Mouse (Mus musculus): ENCODE data around the gene Msrb2. TPM values are rescaled to one million over a fixed set of nuclear protein-coding genes. Genes with fewer than 3 reads are reported as not detected.
A peak's percentile ranks its signal among the peaks of the same experiment; 100 is the strongest.

Msrb2 gene
- 2.7 TPM for polyA plus RNA-seq (2012; fragmentation: generic; extraction: Trizol)
- long read RNA-seq, experiment 1, transcript Msrb2-201 (5 exons, 1,196 nt) = major isoform, 5 of 5 reads
- long read RNA-seq, experiment 1, partial matches to known transcripts = 0 of 5 reads
- long read RNA-seq, experiment 1, other reads (novel, unspliced or antisense) = 0 of 5 reads
- long read RNA-seq, experiment 2, partial matches to known transcripts = 0 of 1 reads
- long read RNA-seq, experiment 2, other reads (novel, unspliced or antisense) = 1 of 1 reads

GRCm38 (mm10) chr2:19371390-19372158 lies at the start of gene Msrb2:
TSS of gene Msrb2 (plus strand) at chr2:19371440.
- H3K4me3 ChIP-seq (ENCODE audit: insufficient read depth, poor library complexity, severe bottlenecking) = peak within 1 kb of the TSS; percentile 41
- peak within 1 kb of the TSS; percentile 77 for H3ac ChIP-seq (ENCODE audit: control insufficient read depth, insufficient read length, low read depth)
- no peaks in the 10 kb centered on the region for H3K79me3 ChIP-seq (ENCODE audit: low read depth)
- no peaks in the 10 kb centered on the region for H3K79me2 ChIP-seq (ENCODE audit: control insufficient read depth, insufficient read depth)
- no peaks in the 10 kb centered on the region for H3K27me3 ChIP-seq (ENCODE audit: control insufficient read depth, insufficient read depth, insufficient read length)
- TF ChIP-seq FOSL1 (IDR thresholded peaks at IDR 0.05; ENCODE audit: insufficient read depth, low read length, poor library complexity, severe bottlenecking) (no peak), MYOD1 (IDR thresholded peaks at IDR 0.05; ENCODE audit: control insufficient read depth, insufficient read length, low read depth) (no peak), CTCF (IDR thresholded peaks at IDR 0.05; ENCODE audit: control insufficient read depth, insufficient read depth, insufficient read length) (peak; percentile 36), MAX (IDR thresholded peaks at IDR 0.05) (no peak), USF1 (IDR thresholded peaks at IDR 0.05; ENCODE audit: low read depth) (no peak), CEBPB (IDR thresholded peaks at IDR 0.05; ENCODE audit: low read depth) (no peak)
- H3K36me3 ChIP-seq (ENCODE audit: control insufficient read depth, insufficient read depth) = no peaks in the 10 kb centered on the region

DNA sequence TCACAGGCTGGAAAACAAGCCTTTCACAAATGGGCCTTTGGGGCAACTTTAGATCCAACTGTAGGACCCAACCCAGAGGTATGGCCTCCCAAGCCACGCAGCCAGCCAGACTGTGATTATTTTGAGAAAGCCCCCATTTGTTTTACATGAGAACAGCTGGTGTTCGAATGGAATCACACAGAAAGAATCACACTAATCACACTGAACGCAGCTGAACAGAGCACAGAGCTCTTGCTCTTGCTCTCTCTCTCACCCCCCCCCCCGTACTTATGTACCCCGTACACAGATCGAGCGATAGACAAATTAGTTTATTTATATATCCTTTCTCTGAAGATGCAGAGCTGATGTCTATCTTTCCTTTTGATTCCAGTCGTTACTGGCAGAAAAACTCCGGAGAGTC lies 48.8 kb upstream of the Msrb2 start:
- Histone ChIP-seq H3K27me3 (ENCODE audit: control insufficient read depth, insufficient read depth, insufficient read length) (no peaks in the 10 kb centered on the region), H3ac (ENCODE audit: control insufficient read depth, insufficient read length, low read depth) (no peak overlapping the region), H3K79me3 (ENCODE audit: low read depth) (no peaks in the 10 kb centered on the region), H3K79me2 (ENCODE audit: control insufficient read depth, insufficient read depth) (no peaks in the 10 kb centered on the region), H3K36me3 (ENCODE audit: control insufficient read depth, insufficient read depth) (no peaks in the 10 kb centered on the region), H3K4me3 (ENCODE audit: insufficient read depth, poor library complexity, severe bottlenecking) (no peak overlapping the region)
- no peak for TF ChIP-seq CTCF (IDR thresholded peaks at IDR 0.05; ENCODE audit: control insufficient read depth, insufficient read depth, insufficient read length)
- TF ChIP-seq USF1 (IDR thresholded peaks at IDR 0.05; ENCODE audit: low read depth) = no peak
- TF ChIP-seq MYOD1 (IDR thresholded peaks at IDR 0.05; ENCODE audit: control insufficient read depth, insufficient read length, low read depth) = no peak
- no peak for TF ChIP-seq MAX (IDR thresholded peaks at IDR 0.05)
- no peak for TF ChIP-seq CEBPB (IDR thresholded peaks at IDR 0.05; ENCODE audit: low read depth)
- TF ChIP-seq FOSL1 (IDR thresholded peaks at IDR 0.05; ENCODE audit: insufficient read depth, low read length, poor library complexity, severe bottlenecking) = no peak
- TF ChIP-seq MYOG (IDR thresholded peaks at IDR 0.05; ENCODE audit: control insufficient read depth, extremely low read depth, insufficient read length) = no peak

DNA sequence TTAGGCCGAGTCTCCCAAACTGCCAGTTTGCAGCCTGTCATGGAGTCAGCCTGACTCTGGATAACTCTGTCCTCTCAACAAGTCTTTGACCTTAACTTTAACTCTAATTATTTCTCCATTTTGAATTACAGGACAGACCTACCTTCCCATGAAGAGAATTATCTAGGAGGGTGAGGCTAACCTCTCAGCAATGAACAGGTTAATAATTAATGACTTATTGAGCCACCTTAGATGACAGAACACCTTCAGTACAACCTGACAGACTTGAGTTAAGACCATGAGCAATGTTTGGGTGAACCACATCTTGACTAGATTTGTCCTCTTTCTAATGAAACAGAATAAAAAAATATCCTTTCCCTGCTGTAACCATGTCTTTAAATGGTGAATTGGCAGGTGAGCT lies 44.9 kb upstream of the Msrb2 start:
- Histone ChIP-seq H3K79me2 (ENCODE audit: control insufficient read depth, insufficient read depth) (no peaks in the 10 kb centered on the region), H3K27me3 (ENCODE audit: control insufficient read depth, insufficient read depth, insufficient read length) (no peaks in the 10 kb centered on the region)

DNA sequence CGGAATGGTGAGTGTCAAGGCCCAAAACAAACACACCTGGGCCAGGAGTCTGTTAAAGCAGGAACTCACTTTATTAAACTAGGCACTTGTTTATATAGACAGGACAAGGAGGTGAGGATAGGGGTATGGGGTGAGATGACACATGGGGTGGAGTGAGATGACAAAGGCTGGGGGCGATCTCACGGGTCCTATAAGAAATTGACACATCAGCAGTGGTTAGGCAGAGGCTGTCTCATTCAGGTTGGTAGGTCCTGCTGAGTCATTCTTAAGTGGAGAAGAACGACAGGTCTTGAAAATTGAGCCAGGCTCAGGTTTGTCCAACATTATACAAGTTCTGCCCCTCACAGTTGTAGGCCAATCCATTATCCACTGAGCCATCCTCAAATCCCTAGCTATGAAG lies 43.4 kb upstream of the Msrb2 start:
- no peaks in the 10 kb centered on the region for H3K79me3 ChIP-seq (ENCODE audit: low read depth)
- H3K27me3 ChIP-seq (ENCODE audit: control insufficient read depth, insufficient read depth, insufficient read length) = no peaks in the 10 kb centered on the region
- no peak overlapping the region for H3K4me3 ChIP-seq (ENCODE audit: insufficient read depth, poor library complexity, severe bottlenecking)
- no peaks in the 10 kb centered on the region for H3K79me2 ChIP-seq (ENCODE audit: control insufficient read depth, insufficient read depth)
- no peaks in the 10 kb centered on the region for H3K36me3 ChIP-seq (ENCODE audit: control insufficient read depth, insufficient read depth)
- TF ChIP-seq MYOD1 (IDR thresholded peaks at IDR 0.05; ENCODE audit: control insufficient read depth, insufficient read length, low read depth) = no peak
- no peak for TF ChIP-seq CTCF (IDR thresholded peaks at IDR 0.05; ENCODE audit: control insufficient read depth, insufficient read depth, insufficient read length)
- no peak for TF ChIP-seq USF1 (IDR thresholded peaks at IDR 0.05; ENCODE audit: low read depth)
- TF ChIP-seq MYOG (IDR thresholded peaks at IDR 0.05; ENCODE audit: control insufficient read depth, extremely low read depth, insufficient read length) = no peak
- no peak for TF ChIP-seq MAX (IDR thresholded peaks at IDR 0.05)
- no peak for TF ChIP-seq CEBPB (IDR thresholded peaks at IDR 0.05; ENCODE audit: low read depth)
- no peak for TF ChIP-seq FOSL1 (IDR thresholded peaks at IDR 0.05; ENCODE audit: insufficient read depth, low read length, poor library complexity, severe bottlenecking)
- H3ac ChIP-seq (ENCODE audit: control insufficient read depth, insufficient read length, low read depth) = no peak overlapping the region

More for the DNA sequence above, 44.9 kb upstream of the Msrb2 start:
- H3K36me3 ChIP-seq (ENCODE audit: control insufficient read depth, insufficient read depth) = no peaks in the 10 kb centered on the region
- H3K4me3 ChIP-seq (ENCODE audit: insufficient read depth, poor library complexity, severe bottlenecking) = no peak overlapping the region
- H3K79me3 ChIP-seq (ENCODE audit: low read depth) = no peaks in the 10 kb centered on the region
- no peak overlapping the region for H3ac ChIP-seq (ENCODE audit: control insufficient read depth, insufficient read length, low read depth)
- TF ChIP-seq MAX (IDR thresholded peaks at IDR 0.05) (no peak), CTCF (IDR thresholded peaks at IDR 0.05; ENCODE audit: control insufficient read depth, insufficient read depth, insufficient read length) (no peak), FOSL1 (IDR thresholded peaks at IDR 0.05; ENCODE audit: insufficient read depth, low read length, poor library complexity, severe bottlenecking) (no peak), USF1 (IDR thresholded peaks at IDR 0.05; ENCODE audit: low read depth) (no peak), MYOD1 (IDR thresholded peaks at IDR 0.05; ENCODE audit: control insufficient read depth, insufficient read length, low read depth) (no peak), CEBPB (IDR thresholded peaks at IDR 0.05; ENCODE audit: low read depth) (no peak), MYOG (IDR thresholded peaks at IDR 0.05; ENCODE audit: control insufficient read depth, extremely low read depth, insufficient read length) (no peak)

GRCm38 (mm10) chr2:19343901-19344635 lies 27.2 kb upstream of the Msrb2 start:
- Histone ChIP-seq H3K79me2 (ENCODE audit: control insufficient read depth, insufficient read depth) (no peaks in the 10 kb centered on the region), H3ac (ENCODE audit: control insufficient read depth, insufficient read length, low read depth) (no peak overlapping the region), H3K27me3 (ENCODE audit: control insufficient read depth, insufficient read depth, insufficient read length) (no peaks in the 10 kb centered on the region), H3K79me3 (ENCODE audit: low read depth) (no peaks in the 10 kb centered on the region), H3K4me3 (ENCODE audit: insufficient read depth, poor library complexity, severe bottlenecking) (no peak overlapping the region), H3K36me3 (ENCODE audit: control insufficient read depth, insufficient read depth) (no peaks in the 10 kb centered on the region)
- TF ChIP-seq MYOG (IDR thresholded peaks at IDR 0.05; ENCODE audit: control insufficient read depth, extremely low read depth, insufficient read length) (no peak), MAX (IDR thresholded peaks at IDR 0.05) (no peak), FOSL1 (IDR thresholded peaks at IDR 0.05; ENCODE audit: insufficient read depth, low read length, poor library complexity, severe bottlenecking) (no peak), CTCF (IDR thresholded peaks at IDR 0.05; ENCODE audit: control insufficient read depth, insufficient read depth, insufficient read length) (no peak), MYOD1 (IDR thresholded peaks at IDR 0.05; ENCODE audit: control insufficient read depth, insufficient read length, low read depth) (no peak), USF1 (IDR thresholded peaks at IDR 0.05; ENCODE audit: low read depth) (no peak), CEBPB (IDR thresholded peaks at IDR 0.05; ENCODE audit: low read depth) (no peak)

All from C2C12 (cell line).